Mouse (Mus musculus): Measurements from ENCODE around the gene Smg6. TPM values are rescaled to one million over a fixed set of nuclear protein-coding genes. Genes with fewer than 3 reads are reported as not detected.

The Smg6 gene
- polyA plus RNA-seq (2015; fragmentation: Nextera tagmentation; extraction: Ambion mirVana) = 18.6 and 19.2 TPM in 2 replicates

DNA sequence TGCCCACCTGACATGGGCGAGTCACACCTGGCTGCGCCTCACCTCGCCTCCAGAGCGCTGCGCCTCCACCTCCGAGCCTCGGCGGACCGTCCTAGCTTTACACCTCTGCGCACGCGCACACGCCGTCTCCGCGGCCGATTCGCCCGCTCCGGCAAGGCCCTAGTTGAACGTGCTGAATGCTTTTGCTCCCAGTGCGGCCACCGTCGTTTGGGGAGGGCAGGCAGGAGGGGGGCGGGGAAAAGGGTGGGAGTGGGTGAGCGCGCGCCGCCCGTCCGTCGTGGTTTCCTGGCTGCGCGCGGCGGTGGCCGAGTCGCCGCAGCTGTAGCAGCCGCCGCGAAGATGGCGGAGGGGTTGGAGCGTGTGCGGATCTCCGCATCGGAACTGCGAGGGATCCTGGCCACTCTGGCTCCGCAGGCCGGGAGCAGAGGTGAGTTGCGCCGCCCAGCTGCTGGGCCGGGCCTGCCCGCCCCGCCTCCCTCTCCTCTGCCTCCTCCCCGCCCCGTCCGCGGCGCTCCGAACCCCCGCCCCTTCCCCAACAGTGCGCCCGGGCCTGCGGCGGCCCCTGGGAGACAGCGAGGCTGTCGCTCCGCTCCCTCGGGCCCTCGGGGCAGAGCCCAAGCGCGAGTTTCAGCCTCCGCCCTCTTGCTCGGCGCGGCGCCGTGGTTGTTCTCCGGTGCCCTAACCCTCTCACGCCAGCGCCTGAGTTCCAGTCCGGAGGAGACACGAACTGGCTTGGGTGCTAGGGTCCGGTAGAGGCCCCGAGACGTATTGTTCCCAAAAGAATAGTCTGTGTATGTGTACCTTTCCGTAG lies at the start of gene Smg6, which contains the start of gene Srr:
TSS of gene Smg6 (plus strand) at position 247 of the 811 bp plus-strand sequence.
TSS of gene Srr (minus strand) at position 372 of the 811 bp plus-strand sequence.
- Histone ChIP-seq H3K27ac (ENCODE audit: low read length) (peak within 1 kb of the TSS; percentile 97), H3K4me2 (ENCODE audit: low read length) (peak within 1 kb of the TSS; percentile 76), H3K9me3 (ENCODE audit: control insufficient read depth, low read length) (no peaks in the 10 kb centered on the region), H3K9ac (replicated peaks; ENCODE audit: low read depth, low read length) (peak within 1 kb of the TSS; percentile 91), H3K36me3 (ENCODE audit: control insufficient read depth, insufficient read depth) (0 out of 2 replicates have a peak, but pooled peaks cover 2% of the 10 kb centered on the region), H3K27me3 (replicated peaks; ENCODE audit: control insufficient read depth, insufficient read depth, low read length) (no peaks in the 10 kb centered on the region), H3K4me1 (replicated peaks; ENCODE audit: control insufficient read depth, insufficient read depth, low read length) (peaks cover 16% of the 10 kb centered on the region), H3K4me3 (replicated peaks; ENCODE audit: low read length) (peak within 1 kb of the TSS; percentile 99)
- WGBS = under 1% methylated on average over 69 of the region's 88 CpGs
- peak; percentile 95 for ATAC-seq

GRCm38 (mm10) chr11:74876801-74877200 lies 48.8 kb upstream of the Smg6 start:
- 0% methylated on average over 9 of the region's 9 CpGs for whole genome bisulfite sequencing
- peak; percentile 96 for ATAC-seq
- Histone ChIP-seq H3K9ac (replicated peaks; ENCODE audit: low read depth, low read length) (peak overlapping the region; percentile 37; the same call in 1 of the 2 replicates), H3K4me3 (replicated peaks; ENCODE audit: low read length) (peak overlapping the region; percentile 15), H3K27me3 (replicated peaks; ENCODE audit: control insufficient read depth, insufficient read depth, low read length) (no peaks in the 10 kb centered on the region), H3K36me3 (ENCODE audit: control insufficient read depth, insufficient read depth) (no peaks in the 10 kb centered on the region), H3K27ac (ENCODE audit: low read length) (peak overlapping the region; percentile 77), H3K9me3 (ENCODE audit: control insufficient read depth, low read length) (no peaks in the 10 kb centered on the region), H3K4me1 (replicated peaks; ENCODE audit: control insufficient read depth, insufficient read depth, low read length) (peaks cover 14% of the 10 kb centered on the region), H3K4me2 (ENCODE audit: low read length) (peak overlapping the region; percentile 47)

- Histone ChIP-seq H3K27ac (ENCODE audit: low read length) (no peak overlapping the region), H3K9ac (replicated peaks; ENCODE audit: low read depth, low read length) (no peak overlapping the region), H3K4me2 (ENCODE audit: low read length) (no peak overlapping the region), H3K9me3 (ENCODE audit: control insufficient read depth, low read length) (no peaks in the 10 kb centered on the region), H3K4me3 (replicated peaks; ENCODE audit: low read length) (no peak overlapping the region), H3K27me3 (replicated peaks; ENCODE audit: control insufficient read depth, insufficient read depth, low read length) (no peaks in the 10 kb centered on the region), H3K4me1 (replicated peaks; ENCODE audit: control insufficient read depth, insufficient read depth, low read length) (peaks cover 15% of the 10 kb centered on the region), H3K36me3 (ENCODE audit: control insufficient read depth, insufficient read depth) (peaks cover 3% of the 10 kb centered on the region)
- 92% methylated on average over 9 of the region's 9 CpGs for WGBS
- no peak for ATAC-seq
Observed at GRCm38 (mm10) chr11:74880999-74881398, 44.6 kb upstream of the Smg6 start.

DNA sequence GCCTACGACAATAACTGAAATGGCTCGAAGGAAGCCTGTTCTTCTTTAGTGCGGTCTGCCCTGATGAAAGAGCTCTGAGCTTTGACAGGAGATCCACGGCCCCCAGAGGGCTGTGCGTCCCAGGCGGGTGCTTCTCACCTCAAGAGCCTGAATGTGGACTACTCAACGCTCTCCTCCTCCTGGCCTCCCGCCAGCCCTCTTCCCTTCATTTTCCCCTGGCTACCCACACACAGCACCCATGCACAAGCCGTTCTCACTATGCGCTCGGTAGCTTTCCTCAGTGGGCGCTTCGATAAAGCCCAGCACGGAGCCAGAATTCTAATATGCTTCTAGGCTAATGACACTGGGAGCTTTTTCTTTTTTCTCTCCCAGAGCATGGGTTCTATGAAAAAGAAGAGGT lies 43.6 kb upstream of the Smg6 start:
- Histone ChIP-seq H3K9me3 (ENCODE audit: control insufficient read depth, low read length) (no peaks in the 10 kb centered on the region), H3K9ac (replicated peaks; ENCODE audit: low read depth, low read length) (no peak overlapping the region), H3K36me3 (ENCODE audit: control insufficient read depth, insufficient read depth) (peaks cover 3% of the 10 kb centered on the region), H3K27me3 (replicated peaks; ENCODE audit: control insufficient read depth, insufficient read depth, low read length) (no peaks in the 10 kb centered on the region), H3K4me1 (replicated peaks; ENCODE audit: control insufficient read depth, insufficient read depth, low read length) (peaks cover 6% of the 10 kb centered on the region), H3K4me3 (replicated peaks; ENCODE audit: low read length) (no peak overlapping the region), H3K4me2 (ENCODE audit: low read length) (no peak overlapping the region), H3K27ac (ENCODE audit: low read length) (no peak overlapping the region)
- no peak for ATAC-seq
- WGBS = 43% methylated on average over 14 of the region's 14 CpGs

DNA sequence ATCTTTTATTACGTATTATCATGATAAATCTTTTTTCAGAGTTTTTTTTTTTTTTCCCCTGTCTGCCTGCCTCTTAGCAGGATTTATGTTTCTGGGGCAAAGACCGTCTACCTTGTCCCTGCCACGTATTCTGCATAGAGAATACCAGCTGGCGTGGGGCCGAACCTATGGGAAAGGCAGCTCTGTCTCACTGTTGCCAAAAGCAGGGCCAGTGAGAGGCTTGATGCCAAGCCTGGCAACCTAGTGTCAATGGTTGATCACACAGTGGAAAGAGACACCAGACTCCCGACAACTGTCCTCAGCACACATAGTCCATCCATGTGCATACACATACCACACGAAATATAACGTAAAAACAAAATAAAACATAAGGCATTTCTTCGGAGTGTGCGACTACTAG lies 42.5 kb upstream of the Smg6 start:
- WGBS = 80% methylated on average over 10 of the region's 10 CpGs
- H3K4me2 ChIP-seq (ENCODE audit: low read length) = no peak overlapping the region
- H3K36me3 ChIP-seq (ENCODE audit: control insufficient read depth, insufficient read depth) = peaks cover 3% of the 10 kb centered on the region
- H3K9ac ChIP-seq (replicated peaks; ENCODE audit: low read depth, low read length) = no peak overlapping the region
- H3K27me3 ChIP-seq (replicated peaks; ENCODE audit: control insufficient read depth, insufficient read depth, low read length) = no peaks in the 10 kb centered on the region
- H3K9me3 ChIP-seq (ENCODE audit: control insufficient read depth, low read length) = no peaks in the 10 kb centered on the region
- H3K27ac ChIP-seq (ENCODE audit: low read length) = no peak overlapping the region
- H3K4me3 ChIP-seq (replicated peaks; ENCODE audit: low read length) = no peak overlapping the region
- no peak for ATAC-seq
- peaks cover 5% of the 10 kb centered on the region; the same call in 1 of the 2 replicates for H3K4me1 ChIP-seq (replicated peaks; ENCODE audit: control insufficient read depth, insufficient read depth, low read length)

GRCm38 (mm10) chr11:74894619-74895018 lies 31.0 kb upstream of the Smg6 start:
- ATAC-seq = no peak
- Histone ChIP-seq H3K9me3 (ENCODE audit: control insufficient read depth, low read length) (no peaks in the 10 kb centered on the region), H3K4me1 (replicated peaks; ENCODE audit: control insufficient read depth, insufficient read depth, low read length) (peaks cover 16% of the 10 kb centered on the region), H3K9ac (replicated peaks; ENCODE audit: low read depth, low read length) (no peak overlapping the region), H3K27me3 (replicated peaks; ENCODE audit: control insufficient read depth, insufficient read depth, low read length) (no peaks in the 10 kb centered on the region), H3K4me3 (replicated peaks; ENCODE audit: low read length) (no peak overlapping the region), H3K27ac (ENCODE audit: low read length) (no peak overlapping the region), H3K4me2 (ENCODE audit: low read length) (no peak overlapping the region), H3K36me3 (ENCODE audit: control insufficient read depth, insufficient read depth) (no peaks in the 10 kb centered on the region)
- WGBS = 78% methylated on average over 4 of the region's 4 CpGs

- H3K27ac ChIP-seq (ENCODE audit: low read length) = peak overlapping the region; percentile 81
- H3K9me3 ChIP-seq (ENCODE audit: control insufficient read depth, low read length) = no peaks in the 10 kb centered on the region
- WGBS = under 1% methylated on average over 43 of the region's 55 CpGs
- peak overlapping the region; percentile 85 for H3K4me3 ChIP-seq (replicated peaks; ENCODE audit: low read length)
- peak overlapping the region; percentile 84 for H3K4me2 ChIP-seq (ENCODE audit: low read length)
- H3K36me3 ChIP-seq (ENCODE audit: control insufficient read depth, insufficient read depth) = peaks cover 9% of the 10 kb centered on the region; the same call in 1 of the 2 replicates
- H3K4me1 ChIP-seq (replicated peaks; ENCODE audit: control insufficient read depth, insufficient read depth, low read length) = peaks cover 18% of the 10 kb centered on the region
- peak; percentile 39 for ATAC-seq
- H3K27me3 ChIP-seq (replicated peaks; ENCODE audit: control insufficient read depth, insufficient read depth, low read length) = no peaks in the 10 kb centered on the region
- peak overlapping the region; percentile 83 for H3K9ac ChIP-seq (replicated peaks; ENCODE audit: low read depth, low read length)
Observed at GRCm38 (mm10) chr11:74895980-74896900, 29.4 kb upstream of the Smg6 start.

GRCm38 (mm10) chr11:74896901-74897677 lies 28.5 kb upstream of the Smg6 start, which contains the start of gene Sgsm2:
Gene Sgsm2 (minus strand): TSS chr11:74897060.
- Histone ChIP-seq H3K27ac (ENCODE audit: low read length) (peak within 1 kb of the TSS; percentile 81), H3K36me3 (ENCODE audit: control insufficient read depth, insufficient read depth) (peaks cover 17% of the 10 kb centered on the region), H3K9me3 (ENCODE audit: control insufficient read depth, low read length) (no peaks in the 10 kb centered on the region), H3K4me2 (ENCODE audit: low read length) (peak within 1 kb of the TSS; percentile 84), H3K4me3 (replicated peaks; ENCODE audit: low read length) (peak within 1 kb of the TSS; percentile 85), H3K27me3 (replicated peaks; ENCODE audit: control insufficient read depth, insufficient read depth, low read length) (no peaks in the 10 kb centered on the region), H3K4me1 (replicated peaks; ENCODE audit: control insufficient read depth, insufficient read depth, low read length) (peaks cover 18% of the 10 kb centered on the region), H3K9ac (replicated peaks; ENCODE audit: low read depth, low read length) (peak within 1 kb of the TSS; percentile 83)
- WGBS = under 1% methylated on average over 69 of the region's 74 CpGs
- ATAC-seq = peak; percentile 81
